Mouse (Mus musculus) urinary bladder, postnatal 4 days (tissue): ENCODE measurements around the gene Pdk2.

Experiments
- DNase-seq, 2 experiments: peaks; one replicate each; pipeline ENCODE4 v3.0.0; 2021 to 2022; ENCODE audit warnings: low spot score in 2 of 2

The Pdk2 gene

GRCm38 (mm10) chr11:95070140-95071107, 29.3 kb upstream of the Pdk2 start:
- no peak for DNase-seq

- DNase-seq = no peak
These were observed 28.2 kb upstream of the Pdk2 start for GRCm38 (mm10) chr11:95069226-95069957.

- no peak for DNase-seq
These were observed 15.8 kb upstream of the Pdk2 start for GRCm38 (mm10) chr11:95056768-95057501.

GRCm38 (mm10) chr11:95053062-95053461, 11.9 kb upstream of the Pdk2 start:
- DNase-seq = no peak

GRCm38 (mm10) chr11:95046980-95047680, 6.0 kb upstream of the Pdk2 start:
- no peak for DNase-seq

GRCm38 (mm10) chr11:95044185-95044870, 3.2 kb upstream of the Pdk2 start:
- no peak for DNase-seq

GRCm38 (mm10) chr11:95043608-95044007, 2.5 kb upstream of the Pdk2 start:
- no peak for DNase-seq

GRCm38 (mm10) chr11:95043060-95043459, 1.9 kb upstream of the Pdk2 start:
- DNase-seq = no peak

GRCm38 (mm10) chr11:95042096-95042495, 942 bp upstream of the Pdk2 start:
- peak; percentile 68 to 80 for DNase-seq

GRCm38 (mm10) chr11:95040491-95041138, 539 bp downstream of the Pdk2 start:
- no peak for DNase-seq

- no peak for DNase-seq
These were observed 1.4 kb downstream of the Pdk2 start for GRCm38 (mm10) chr11:95039766-95040165.

GRCm38 (mm10) chr11:95038818-95039655, 2.1 kb downstream of the Pdk2 start:
- no peak for DNase-seq

GRCm38 (mm10) chr11:95038156-95038817, 2.9 kb downstream of the Pdk2 start:
- DNase-seq = no peak

- DNase-seq = no peak
These were observed 3.8 kb downstream of the Pdk2 start for GRCm38 (mm10) chr11:95037306-95037705.

GRCm38 (mm10) chr11:95036521-95036920, 4.6 kb downstream of the Pdk2 start:
- DNase-seq = no peak

- DNase-seq = no peak
These were observed 6.3 kb downstream of the Pdk2 start for GRCm38 (mm10) chr11:95034902-95035301.

GRCm38 (mm10) chr11:95033617-95034016, 7.5 kb downstream of the Pdk2 start:
- no peak for DNase-seq

- DNase-seq = no peak
These were observed 8.2 kb downstream of the Pdk2 start for GRCm38 (mm10) chr11:95032945-95033344.
